Mouse (Mus musculus) small intestine, adult 2 months (tissue): ENCODE results near the gene E2f7. TPM values are rescaled to one million over a fixed set of nuclear protein-coding genes. Genes with fewer than 3 reads are reported as not detected.

Experiments used
- H3K27ac ChIP-seq: fragments of 200-500 bp; 2 replicates; pipeline ENCODE4 v1.5.1; 2012; ENCODE audit warnings: low read depth, low read length, control low read depth, inconsistent platforms; ENCODE audit not compliant: insufficient read depth
- H3K27me3 ChIP-seq: fragments of 200-500 bp; 2 replicates; pipeline ENCODE4 v1.6.1; 2012; ENCODE audit warnings: mild to moderate bottlenecking, moderate library complexity, low read length, inconsistent platforms; ENCODE audit not compliant: control insufficient read depth, insufficient read depth
- H3K36me3 ChIP-seq: fragments of 200-500 bp; 2 replicates; pipeline ENCODE4 v1.6.1; 2012; ENCODE audit warnings: mild to moderate bottlenecking, low read length, control low read depth, inconsistent platforms; ENCODE audit not compliant: control insufficient read depth, insufficient read depth
- H3K4me1 ChIP-seq: fragments of 200-500 bp; 2 replicates; pipeline ENCODE4 v1.6.1; 2012; ENCODE audit warnings: low read length, inconsistent platforms, mixed read lengths; ENCODE audit not compliant: control insufficient read depth, insufficient read depth, insufficient read length
- H3K4me3 ChIP-seq: fragments of 200-500 bp; 2 replicates; pipeline ENCODE4 v1.5.1; 2012; ENCODE audit warnings: low read depth, mild to moderate bottlenecking, control low read depth, inconsistent platforms, low read length, moderate library complexity
- CTCF ChIP-seq: fragments of 200-500 bp; IDR thresholded peaks from 2 replicates; pipeline ENCODE4 v1.5.1; 2012; ENCODE audit warnings: low read depth, mild to moderate bottlenecking, control low read depth, inconsistent platforms, low read length, moderate library complexity, mixed read lengths; ENCODE audit not compliant: insufficient replicate concordance, insufficient read length; ENCODE audit errors: extremely low read depth
- POLR2A ChIP-seq: fragments of 200-500 bp; IDR thresholded peaks from 2 replicates; pipeline ENCODE4 v1.6.1; 2012; ENCODE audit warnings: low read depth, mild to moderate bottlenecking, control low read depth, inconsistent platforms, low read length, moderate library complexity
- WGBS: fragments of 180-500 bp; shearing (Covaris S2); methylation state at CpG from one replicate; pipeline ENCODE4 v1.1.7; 2018; 5-methylcytosine and 5-hydroxymethylcytosine counted together
- polyA plus RNA-seq: library from polyadenylated mRNA; depleted of rRNA; stranded (reverse); fragments of >200 nt; gene quantifications from 2 replicates; pipeline ENCODE4 v1.2.3, GENCODE M21; 2012

The E2f7 gene
- polyA plus RNA-seq, 1 experiment: 0.66 TPM

DNA sequence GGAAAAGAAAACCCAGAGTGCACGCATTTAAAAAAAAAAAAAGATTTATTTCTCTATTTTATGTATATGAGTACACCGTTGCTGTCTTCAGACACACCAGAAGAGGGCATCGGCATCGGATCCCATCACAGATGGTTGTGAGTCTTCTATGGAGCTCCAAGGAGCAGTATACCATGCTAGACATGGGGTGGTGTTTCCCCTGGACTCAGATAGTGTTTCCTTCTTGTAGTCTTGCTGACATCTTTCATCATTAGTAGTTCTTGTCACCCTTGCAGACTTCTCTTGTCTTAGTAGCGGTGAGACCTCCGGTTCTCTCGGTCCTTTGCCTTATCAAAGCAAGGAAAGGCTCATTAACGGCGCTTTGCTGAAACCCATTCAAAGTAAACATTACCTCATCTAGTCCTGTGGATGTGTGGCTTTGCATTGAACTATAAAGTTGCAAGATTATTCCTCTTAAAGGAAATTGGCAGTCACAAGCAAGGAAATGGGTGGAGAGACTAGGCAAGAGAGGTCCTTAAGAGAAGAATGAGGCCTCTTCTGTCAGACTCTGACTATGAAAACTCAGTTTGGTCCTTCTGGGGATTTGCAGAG lies 50.1 kb downstream of the E2f7 start:
- Histone ChIP-seq H3K27me3 (no peaks in the 10 kb centered on the region), H3K4me3 (no peak overlapping the region), H3K27ac (no peak overlapping the region), H3K36me3 (no peaks in the 10 kb centered on the region), H3K4me1 (no peaks in the 10 kb centered on the region)
- WGBS: 45% methylated on average over 9 of the region's 9 CpGs
- no peak for TF ChIP-seq CTCF
- TF ChIP-seq POLR2A: no peak

GRCm38 (mm10) chr10:110801296-110801695 lies 56.1 kb downstream of the E2f7 start:
- no peaks in the 10 kb centered on the region for H3K4me1 ChIP-seq
- 57% methylated on average over 3 of the region's 3 CpGs for WGBS
- no peak for TF ChIP-seq CTCF
- TF ChIP-seq POLR2A: no peak
- no peaks in the 10 kb centered on the region for H3K27me3 ChIP-seq
- H3K4me3 ChIP-seq: no peak overlapping the region
- H3K27ac ChIP-seq: no peak overlapping the region
- H3K36me3 ChIP-seq: no peaks in the 10 kb centered on the region

- H3K27me3 ChIP-seq: no peaks in the 10 kb centered on the region
- TF ChIP-seq POLR2A: no peak
- no peak for TF ChIP-seq CTCF
- no peak overlapping the region for H3K27ac ChIP-seq
- no peaks in the 10 kb centered on the region for H3K36me3 ChIP-seq
- 84% methylated on average over 11 of the region's 11 CpGs for WGBS
- H3K4me3 ChIP-seq: no peak overlapping the region
- no peaks in the 10 kb centered on the region for H3K4me1 ChIP-seq
These were observed 59.2 kb downstream of the E2f7 start for GRCm38 (mm10) chr10:110804279-110805024.

DNA sequence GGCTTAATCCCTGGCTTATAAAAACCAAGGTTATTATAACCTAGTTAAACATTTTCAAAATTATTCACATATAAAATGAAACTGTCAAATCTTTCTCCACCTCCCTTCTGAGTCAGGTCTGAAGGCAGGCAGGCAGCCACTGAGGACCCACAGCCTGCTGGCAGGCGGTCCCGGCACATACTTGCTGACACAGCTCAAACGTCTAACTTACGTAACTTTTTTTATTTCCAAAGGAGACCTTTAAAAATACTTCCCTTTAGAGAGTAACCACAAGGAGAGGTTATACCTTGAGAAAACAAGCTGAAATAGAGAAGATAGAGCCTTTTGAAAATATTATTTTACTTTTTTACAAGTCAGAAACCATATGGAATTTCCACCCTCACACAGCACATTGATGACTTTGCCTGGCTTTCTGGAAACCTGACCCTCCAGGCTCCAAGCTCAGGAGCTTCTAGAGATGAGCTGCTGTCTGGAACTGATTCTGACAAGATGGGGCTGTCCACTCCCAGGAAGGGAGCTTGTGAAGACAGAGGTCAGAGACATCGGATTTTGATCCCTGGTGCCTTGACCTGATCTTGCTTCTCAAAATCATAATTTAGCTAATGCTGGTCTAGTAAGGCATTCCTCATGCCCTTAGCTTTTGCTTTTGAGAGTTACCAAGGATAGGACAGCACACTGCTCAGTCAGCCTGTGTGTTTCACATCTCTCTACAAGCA lies 59.9 kb downstream of the E2f7 start:
- TF ChIP-seq CTCF: no peak
- TF ChIP-seq POLR2A: no peak
- no peak overlapping the region for H3K4me3 ChIP-seq
- WGBS: 55% methylated on average over 5 of the region's 5 CpGs
- no peaks in the 10 kb centered on the region for H3K36me3 ChIP-seq
- H3K4me1 ChIP-seq: no peaks in the 10 kb centered on the region
- no peaks in the 10 kb centered on the region for H3K27me3 ChIP-seq
- no peak overlapping the region for H3K27ac ChIP-seq

- Histone ChIP-seq H3K36me3 (no peaks in the 10 kb centered on the region), H3K4me1 (peaks cover 2% of the 10 kb centered on the region; the same call in 1 of the 2 replicates), H3K27me3 (no peaks in the 10 kb centered on the region), H3K4me3 (no peak overlapping the region), H3K27ac (no peak overlapping the region)
- 87% methylated on average over 8 of the region's 8 CpGs for WGBS
- TF ChIP-seq CTCF: no peak
- TF ChIP-seq POLR2A: no peak
These were observed 61.2 kb downstream of the E2f7 start for GRCm38 (mm10) chr10:110806471-110806870.

GRCm38 (mm10) chr10:110810528-110810927 lies 65.3 kb downstream of the E2f7 start:
- no peak for TF ChIP-seq CTCF
- TF ChIP-seq POLR2A: no peak
- Histone ChIP-seq H3K4me1 (peaks cover 2% of the 10 kb centered on the region; the same call in 1 of the 2 replicates), H3K4me3 (no peak overlapping the region), H3K36me3 (no peaks in the 10 kb centered on the region), H3K27ac (no peak overlapping the region), H3K27me3 (no peaks in the 10 kb centered on the region)
- 87% methylated on average over 2 of the region's 2 CpGs for WGBS
